Mouse (Mus musculus) neural tube, embryonic 11.5 days (tissue): ENCODE results near the gene Pde6g. TPM values are rescaled to one million over a fixed set of nuclear protein-coding genes. Genes with fewer than 3 reads are reported as not detected.

Experiments
- ATAC-seq: fragments of 200-750 bp; cut with Nextera tagmentation; 2 replicates; pipeline ENCODE4 v1.8.0; 2017; ENCODE audit warnings: moderate number of reproducible peaks, mild to moderate bottlenecking, moderate TSS enrichment, moderate library complexity; ENCODE audit not compliant: insufficient read depth, low FRiP score, low TSS enrichment
- DNase-seq: peaks from one replicate; pipeline ENCODE4 v3.0.0-alpha.2; 2015; ENCODE audit warnings: low spot score
- H3K27ac ChIP-seq: fragments of 300-500 bp; sonication (generic); 2 replicates; pipeline ENCODE4 v1.5.1; 2014; ENCODE audit warnings: low read depth, mild to moderate bottlenecking, low read length
- H3K27me3 ChIP-seq: fragments of 300-500 bp; sonication (generic); 2 replicates; pipeline ENCODE4 v1.6.1; 2014; ENCODE audit warnings: mild to moderate bottlenecking, low read length, mixed read lengths; ENCODE audit not compliant: control insufficient read depth, insufficient read depth
- H3K36me3 ChIP-seq: fragments of 300-500 bp; sonication (generic); 2 replicates; pipeline ENCODE4 v1.6.1; 2014; ENCODE audit warnings: mild to moderate bottlenecking, low read length, moderate library complexity, mixed read lengths; ENCODE audit not compliant: control insufficient read depth, insufficient read depth
- H3K4me1 ChIP-seq: fragments of 300-500 bp; sonication (generic); 2 replicates; pipeline ENCODE4 v1.6.1; 2014; ENCODE audit warnings: low read length, mixed read lengths; ENCODE audit not compliant: control insufficient read depth, insufficient read depth
- H3K4me2 ChIP-seq: fragments of 300-500 bp; sonication (generic); 2 replicates; pipeline ENCODE4 v1.6.1; 2014; ENCODE audit warnings: low read depth, mild to moderate bottlenecking, moderate library complexity
- H3K4me3 ChIP-seq: fragments of 300-500 bp; sonication (generic); 2 replicates; pipeline ENCODE4 v1.5.1; 2014; ENCODE audit warnings: low read depth, low read length
- H3K9ac ChIP-seq: fragments of 300-500 bp; sonication (generic); 2 replicates; pipeline ENCODE4 v1.6.1; 2014; ENCODE audit warnings: mild to moderate bottlenecking, low read length
- H3K9me3 ChIP-seq: fragments of 300-500 bp; sonication (generic); 2 replicates; pipeline ENCODE4 v1.6.1; 2016; ENCODE audit warnings: low read length; ENCODE audit not compliant: control insufficient read depth
- WGBS: fragments of 180-500 bp; shearing (Covaris S2); extraction: QIAGEN DNeasy Blood & Tissue Kit; methylation state at CpG from one replicate; pipeline ENCODE4 v1.1.7; 2014; 5-methylcytosine and 5-hydroxymethylcytosine counted together
- polyA plus RNA-seq: library from polyadenylated mRNA; unstranded; fragments of >200 nt; fragmentation: Nextera tagmentation; extraction: Ambion mirVana; gene quantifications from 2 replicates; pipeline ENCODE4 v1.2.1, GENCODE M21; 2014

Pde6g gene
- 0.65 TPM in 1 of 2 replicates, not detected in the other for polyA plus RNA-seq

DNA sequence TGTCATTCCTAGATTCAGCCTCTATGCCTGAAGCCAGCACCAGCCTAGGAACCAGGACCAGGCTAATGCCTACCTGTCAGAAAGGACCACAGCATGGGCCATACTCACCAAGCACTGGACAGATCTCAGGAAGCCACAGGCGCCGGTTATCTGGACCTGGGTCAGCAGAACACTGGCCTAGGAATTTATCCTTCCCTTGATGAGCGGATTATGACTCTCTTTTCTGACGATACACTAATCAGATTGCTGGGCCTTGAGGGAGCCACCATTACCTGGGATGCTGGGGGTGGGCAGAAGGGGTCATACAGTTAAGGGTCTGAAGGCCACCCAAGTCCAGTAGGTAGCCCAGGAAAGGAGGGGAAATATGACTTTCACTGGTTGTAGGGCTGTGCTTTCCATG is at the start of gene Pde6g:
Gene Pde6g (minus strand): TSS at position 195 of the 400 bp plus-strand sequence.
- Histone ChIP-seq H3K9me3 (no peaks in the 10 kb centered on the region), H3K27ac (no peak within 1 kb of the TSS), H3K4me2 (no peak within 1 kb of the TSS), H3K9ac (no peak within 1 kb of the TSS), H3K4me1 (0 out of 2 replicates have a peak, but pooled peaks cover 4% of the 10 kb centered on the region), H3K27me3 (no peaks in the 10 kb centered on the region), H3K36me3 (no peaks in the 10 kb centered on the region), H3K4me3 (no peak within 1 kb of the TSS)
- DNase-seq = no peak
- no peak for ATAC-seq
- WGBS = 83% methylated on average over 4 of the region's 4 CpGs

DNA sequence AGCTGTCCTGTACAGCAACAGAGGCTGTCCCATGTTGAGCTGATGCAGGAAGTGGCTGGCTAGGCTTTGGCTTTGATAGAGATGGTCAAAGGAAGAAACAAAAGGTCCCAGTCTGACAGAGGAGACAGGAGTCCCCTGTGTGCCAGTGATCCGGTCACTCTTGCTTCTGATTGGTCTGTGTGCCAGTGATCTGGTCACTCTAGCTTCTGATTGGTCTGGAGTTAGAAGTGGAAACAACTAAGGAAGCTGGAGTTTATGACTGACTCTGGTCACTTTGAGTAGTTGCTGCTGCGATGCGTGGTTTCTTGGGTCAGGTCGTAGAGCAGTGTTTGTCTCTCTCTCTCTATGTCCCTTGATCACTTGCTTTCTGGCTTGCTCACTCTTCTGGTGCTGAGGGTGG is 48.4 kb upstream of the Pde6g start:
- ATAC-seq (no peak), DNase-seq (no peak)
- H3K36me3 ChIP-seq = peaks cover 10% of the 10 kb centered on the region
- H3K27ac ChIP-seq = no peak overlapping the region
- H3K4me3 ChIP-seq = no peak overlapping the region
- no peaks in the 10 kb centered on the region for H3K9me3 ChIP-seq
- 84% methylated on average over 4 of the region's 4 CpGs for WGBS
- no peak overlapping the region for H3K4me2 ChIP-seq
- H3K9ac ChIP-seq = no peak overlapping the region
- no peaks in the 10 kb centered on the region for H3K27me3 ChIP-seq
- no peaks in the 10 kb centered on the region for H3K4me1 ChIP-seq

GRCm38 (mm10) chr11:120501018-120501417 is 47.7 kb upstream of the Pde6g start:
- 73% methylated on average over 6 of the region's 6 CpGs for WGBS
- Histone ChIP-seq H3K9ac (no peak overlapping the region), H3K4me3 (no peak overlapping the region), H3K36me3 (peaks cover 10% of the 10 kb centered on the region), H3K4me1 (no peaks in the 10 kb centered on the region), H3K27me3 (no peaks in the 10 kb centered on the region), H3K9me3 (no peaks in the 10 kb centered on the region), H3K4me2 (no peak overlapping the region), H3K27ac (no peak overlapping the region)
- DNase-seq = no peak
- ATAC-seq = no peak

GRCm38 (mm10) chr11:120500357-120500756 is 47.1 kb upstream of the Pde6g start:
- Histone ChIP-seq H3K27me3 (no peaks in the 10 kb centered on the region), H3K27ac (no peak overlapping the region), H3K4me1 (no peaks in the 10 kb centered on the region), H3K9ac (no peak overlapping the region), H3K36me3 (peaks cover 13% of the 10 kb centered on the region), H3K9me3 (no peaks in the 10 kb centered on the region), H3K4me3 (no peak overlapping the region), H3K4me2 (no peak overlapping the region)
- DNase-seq = no peak
- WGBS = 27% methylated on average over 3 of the region's 3 CpGs
- ATAC-seq = no peak

DNA sequence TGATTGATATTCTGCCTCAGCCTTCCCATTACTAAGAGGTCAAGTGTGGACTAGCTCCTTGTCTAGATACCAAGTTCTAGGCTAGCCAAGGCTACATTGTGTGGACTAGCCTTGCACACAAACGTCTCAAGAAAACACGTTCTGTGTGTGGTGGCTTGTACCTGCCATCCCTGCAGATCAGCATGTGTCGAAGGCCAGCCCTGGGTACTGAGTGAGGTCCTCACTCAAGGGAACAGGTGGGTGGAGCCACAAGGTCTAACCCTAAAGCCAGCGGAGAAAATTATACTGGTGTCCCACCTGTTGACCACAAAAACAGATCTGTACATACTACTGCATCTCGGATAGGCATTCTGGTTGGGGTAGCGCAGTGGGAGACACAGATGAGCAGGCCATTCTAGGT is 46.6 kb upstream of the Pde6g start:
- H3K4me1 ChIP-seq = no peaks in the 10 kb centered on the region
- no peaks in the 10 kb centered on the region for H3K27me3 ChIP-seq
- no peak overlapping the region for H3K4me3 ChIP-seq
- H3K9ac ChIP-seq = no peak overlapping the region
- WGBS = 82% methylated on average over 6 of the region's 6 CpGs
- H3K9me3 ChIP-seq = no peaks in the 10 kb centered on the region
- no peak overlapping the region for H3K27ac ChIP-seq
- no peak for ATAC-seq
- H3K4me2 ChIP-seq = no peak overlapping the region
- peaks cover 14% of the 10 kb centered on the region for H3K36me3 ChIP-seq
- no peak for DNase-seq

- Histone ChIP-seq H3K36me3 (peaks cover 20% of the 10 kb centered on the region), H3K4me3 (no peak overlapping the region), H3K9ac (no peak overlapping the region), H3K27ac (no peak overlapping the region), H3K4me1 (no peaks in the 10 kb centered on the region), H3K9me3 (no peaks in the 10 kb centered on the region), H3K27me3 (no peaks in the 10 kb centered on the region), H3K4me2 (no peak overlapping the region)
- ATAC-seq = no peak
- no peak for DNase-seq
- 93% methylated on average over 5 of the region's 5 CpGs for WGBS
Measured at GRCm38 (mm10) chr11:120498891-120499290, 45.6 kb upstream of the Pde6g start.

- 96% methylated on average over 12 of the region's 12 CpGs for WGBS
- Histone ChIP-seq H3K4me2 (no peak overlapping the region), H3K9me3 (no peaks in the 10 kb centered on the region), H3K4me3 (no peak overlapping the region), H3K36me3 (peaks cover 20% of the 10 kb centered on the region), H3K4me1 (0 out of 2 replicates have a peak, but pooled peaks cover under 1% of the 10 kb centered on the region), H3K27ac (no peak overlapping the region), H3K9ac (no peak overlapping the region), H3K27me3 (no peaks in the 10 kb centered on the region)
- DNase-seq = no peak
- ATAC-seq = no peak
Measured at GRCm38 (mm10) chr11:120498226-120498625, 44.9 kb upstream of the Pde6g start.

DNA sequence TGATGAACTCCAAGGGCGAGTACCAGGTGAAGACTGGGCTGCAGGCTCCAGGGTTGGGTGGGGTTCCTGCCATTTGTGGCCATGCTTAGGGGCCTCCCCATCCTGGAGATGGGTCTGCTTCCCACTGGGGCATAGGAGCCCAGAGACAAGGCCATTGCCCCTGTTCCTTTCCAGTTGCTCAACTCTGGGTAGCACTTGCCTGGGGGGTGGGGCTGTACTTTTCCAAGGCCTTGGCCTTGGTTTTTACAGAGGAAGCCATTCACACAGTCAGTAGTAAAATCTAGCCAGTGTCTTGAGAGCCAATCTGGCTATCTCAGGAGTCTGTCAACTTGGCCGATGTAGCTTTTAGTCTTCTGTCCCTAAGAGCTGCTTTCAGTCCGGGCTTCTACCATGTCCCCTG is 44.1 kb upstream of the Pde6g start:
- DNase-seq = no peak
- Histone ChIP-seq H3K4me2 (no peak overlapping the region), H3K27ac (no peak overlapping the region), H3K9ac (no peak overlapping the region), H3K4me1 (0 out of 2 replicates have a peak, but pooled peaks cover 3% of the 10 kb centered on the region), H3K27me3 (no peaks in the 10 kb centered on the region), H3K36me3 (peaks cover 20% of the 10 kb centered on the region), H3K9me3 (no peaks in the 10 kb centered on the region), H3K4me3 (no peak overlapping the region)
- 94% methylated on average over 3 of the region's 3 CpGs for WGBS
- no peak for ATAC-seq

GRCm38 (mm10) chr11:120493911-120494310 is 40.6 kb upstream of the Pde6g start:
- DNase-seq = no peak
- peaks cover 20% of the 10 kb centered on the region for H3K36me3 ChIP-seq
- no peaks in the 10 kb centered on the region for H3K27me3 ChIP-seq
- 92% methylated on average over 3 of the region's 3 CpGs for WGBS
- no peak overlapping the region for H3K27ac ChIP-seq
- H3K9ac ChIP-seq = no peak overlapping the region
- H3K4me3 ChIP-seq = no peak overlapping the region
- H3K4me2 ChIP-seq = no peak overlapping the region
- ATAC-seq = no peak
- H3K9me3 ChIP-seq = no peaks in the 10 kb centered on the region
- peaks cover 15% of the 10 kb centered on the region for H3K4me1 ChIP-seq
